Mouse (Mus musculus): ENCODE measurements around the gene Morn4.
A peak's percentile ranks its signal among the peaks of the same experiment; 100 is the strongest.
"Not testable (repeated sequence)": the region's sequence is repeated elsewhere in the genome, so short reads cannot be mapped to it uniquely, and the experiment has no call there.

The Morn4 gene

DNA sequence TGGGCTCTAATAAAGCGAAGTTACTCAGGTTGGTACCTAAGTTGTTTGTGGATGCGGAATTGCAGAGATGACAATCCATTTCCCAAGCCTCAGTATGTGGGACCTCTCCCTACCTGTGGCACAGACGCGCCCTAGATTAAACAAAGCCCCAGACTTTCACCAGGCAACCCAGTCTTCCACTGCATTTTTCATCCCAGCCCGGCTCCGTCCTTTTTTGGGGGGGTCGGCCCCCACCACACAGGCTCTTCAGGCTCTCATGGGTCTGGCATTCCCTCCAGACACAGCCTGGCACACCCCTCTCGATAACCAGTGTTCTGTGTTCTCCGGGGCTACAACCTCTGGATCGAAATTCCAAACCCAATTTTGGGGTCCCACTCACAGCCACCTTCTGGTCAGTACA, 467 bp downstream of the Morn4 start:
- no peak for DNase-seq (ENCODE audit: low spot score)

- not testable (repeated sequence) for DNase-seq (ENCODE audit: low spot score)
These were observed 4.5 kb downstream of the Morn4 start for GRCm38 (mm10) chr19:42081613-42082012.

DNA sequence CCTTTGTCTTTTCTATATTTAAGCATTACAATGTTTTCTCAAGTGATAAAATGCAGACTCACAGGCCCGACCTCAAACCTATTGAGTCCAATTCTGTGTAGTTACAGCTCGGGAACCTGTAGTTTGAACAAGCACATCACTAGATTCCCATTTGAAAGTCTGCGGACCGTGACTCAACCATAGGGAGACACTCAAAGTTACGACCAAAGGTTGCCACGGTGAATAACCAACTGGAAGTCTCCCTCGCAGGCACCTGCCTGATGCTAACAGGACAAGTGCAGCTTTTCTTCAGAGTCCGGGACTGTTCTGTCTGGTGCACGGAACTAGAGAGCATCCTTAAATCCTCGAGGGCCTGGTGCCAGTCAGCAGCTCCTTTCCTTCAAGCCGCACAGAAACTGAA, 5.7 kb downstream of the Morn4 start:
- no peak for DNase-seq (ENCODE audit: low spot score)

- DNase-seq (ENCODE audit: low spot score): no peak
These were observed 6.2 kb downstream of the Morn4 start for GRCm38 (mm10) chr19:42079950-42080349.

DNA sequence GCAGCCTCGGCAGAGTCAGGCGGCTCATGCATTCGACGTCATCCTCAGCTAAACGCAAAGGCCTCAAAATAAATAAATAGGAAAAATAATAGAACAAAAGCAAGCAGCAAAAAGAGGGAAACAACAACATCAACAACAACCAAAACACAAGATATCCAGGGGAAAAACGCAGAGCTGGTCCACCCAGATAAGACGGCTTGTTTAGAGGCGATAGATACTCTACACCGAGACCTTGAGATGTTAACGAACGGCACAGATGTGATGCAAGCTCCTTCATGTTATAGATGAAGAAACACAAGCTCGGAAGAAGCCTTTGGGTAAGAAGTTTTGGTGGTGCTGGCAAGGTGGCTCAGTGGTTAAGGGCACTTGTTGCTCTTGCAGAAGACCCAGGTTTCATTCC, 7.2 kb downstream of the Morn4 start:
- no peak for DNase-seq (ENCODE audit: low spot score)

DNA sequence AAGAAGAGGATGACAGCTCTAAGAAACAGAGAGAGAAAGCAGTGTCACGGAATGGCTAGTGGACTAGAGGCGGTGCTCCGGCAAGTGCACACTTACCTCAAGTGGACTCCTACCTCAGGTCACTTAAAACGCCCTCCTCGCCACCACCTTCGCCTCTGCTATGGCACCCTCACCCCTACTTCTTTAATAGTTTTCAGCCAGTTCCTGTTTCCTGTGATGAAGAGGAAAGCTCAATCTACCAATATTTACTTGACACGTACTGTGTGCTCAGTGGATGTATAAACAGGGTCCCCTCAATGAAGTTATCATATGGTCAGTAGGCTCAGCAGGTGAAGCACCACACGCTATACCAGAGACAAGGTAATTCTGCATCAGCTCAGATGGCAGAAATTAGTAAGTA, 7.6 kb downstream of the Morn4 start:
- DNase-seq (ENCODE audit: low spot score): no peak

GRCm38 (mm10) chr19:42075992-42076391, 10.2 kb downstream of the Morn4 start:
- DNase-seq (ENCODE audit: low spot score): no peak

DNA sequence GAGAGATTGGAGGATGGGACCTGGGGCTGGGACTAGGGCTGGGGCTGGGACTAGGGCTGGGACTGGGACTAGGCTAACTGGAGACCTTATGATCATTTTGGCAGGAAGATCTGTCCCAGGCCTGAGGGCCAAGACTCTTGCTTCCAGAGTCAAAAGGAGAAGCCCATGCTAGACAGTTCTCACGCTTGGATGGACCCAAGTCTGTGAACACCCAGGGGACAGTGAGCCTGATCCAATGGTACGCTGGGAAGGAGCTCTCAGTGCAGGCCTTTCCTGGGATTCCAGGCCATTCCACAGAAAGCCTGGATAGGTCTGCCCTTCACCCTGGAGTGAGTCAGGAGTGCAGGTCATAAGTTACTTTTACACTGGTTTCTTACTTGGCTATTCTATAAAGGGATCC, 11.1 kb downstream of the Morn4 start:
- no peak for DNase-seq (ENCODE audit: low spot score)

DNA sequence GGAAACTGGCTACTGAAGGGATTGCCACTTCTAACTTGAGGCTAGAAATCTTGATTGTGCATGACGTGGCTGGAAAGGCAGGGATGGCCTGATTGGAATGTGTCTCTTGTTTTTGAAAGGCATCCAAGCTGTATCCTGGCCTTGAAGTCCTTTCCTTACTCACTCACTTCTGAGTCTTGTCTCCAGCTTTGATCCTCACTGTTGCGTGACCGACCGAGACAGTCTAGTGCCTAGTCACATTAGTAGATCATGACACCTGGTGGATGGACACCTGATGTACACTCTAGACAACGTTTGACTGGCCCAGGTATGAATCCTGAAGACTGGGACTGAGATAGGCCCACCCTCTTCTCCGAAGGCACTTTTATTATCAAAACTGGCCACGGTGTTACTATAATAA, 13.4 kb downstream of the Morn4 start:
- DNase-seq (ENCODE audit: low spot score): no peak

DNA sequence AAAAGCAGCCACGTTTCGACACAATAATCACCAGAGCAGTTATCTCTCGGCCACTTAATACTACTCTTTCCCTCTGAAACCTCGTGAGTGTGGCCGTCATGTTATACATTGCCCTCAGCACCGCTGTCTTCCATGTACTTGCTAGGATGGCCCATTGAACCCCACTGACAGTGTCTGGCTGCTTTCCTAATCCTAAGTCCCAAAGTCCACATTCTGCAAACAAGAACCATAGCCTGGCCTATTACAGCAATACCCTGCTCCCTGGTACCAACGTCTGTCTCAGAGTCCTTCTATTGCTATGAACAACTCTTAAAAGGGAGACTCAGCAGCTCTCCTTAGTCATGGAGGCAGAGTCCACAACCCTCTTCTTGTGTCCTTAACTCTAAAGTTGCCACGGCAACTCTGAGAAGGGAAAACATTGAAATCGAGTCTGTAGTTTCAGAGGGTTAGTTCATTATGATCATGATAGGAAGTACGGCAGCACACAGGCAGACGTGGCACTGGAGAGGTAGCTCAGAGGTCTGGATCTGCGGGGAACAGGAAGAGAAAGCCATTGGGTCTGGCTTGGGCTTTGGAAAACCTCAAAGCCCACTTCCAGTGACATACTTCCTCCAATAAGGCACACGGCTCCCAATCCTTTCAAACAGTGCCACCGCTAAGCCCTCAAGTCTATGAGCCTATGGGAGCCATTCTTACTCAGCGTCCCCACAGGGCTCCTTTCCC, 14.1 kb downstream of the Morn4 start:
- no peak for DNase-seq (ENCODE audit: low spot score)

DNA sequence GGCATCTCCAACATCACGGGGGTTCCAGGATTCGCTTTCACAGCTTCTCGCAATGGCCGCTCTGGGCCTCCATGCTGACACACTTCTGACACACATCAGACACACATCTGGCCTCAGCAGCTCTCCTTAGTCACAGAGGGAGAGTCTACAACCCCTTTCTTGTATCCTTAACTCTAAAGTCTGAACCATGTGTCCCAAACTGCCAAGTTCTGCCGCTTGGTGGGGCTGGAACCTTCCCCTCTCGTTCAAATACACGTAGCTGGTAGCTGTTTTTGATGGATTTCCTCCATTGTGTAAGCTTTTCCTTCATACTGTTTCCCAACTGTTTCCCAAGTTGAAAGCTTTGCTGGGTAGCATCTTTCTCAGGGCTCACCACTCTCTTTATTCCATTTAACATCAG, 14.9 kb downstream of the Morn4 start:
- DNase-seq (ENCODE audit: low spot score): no peak

GRCm38 (mm10) chr19:42069241-42069525, 17.0 kb downstream of the Morn4 start:
- DNase-seq (ENCODE audit: low spot score): peak; percentile 19

DNA sequence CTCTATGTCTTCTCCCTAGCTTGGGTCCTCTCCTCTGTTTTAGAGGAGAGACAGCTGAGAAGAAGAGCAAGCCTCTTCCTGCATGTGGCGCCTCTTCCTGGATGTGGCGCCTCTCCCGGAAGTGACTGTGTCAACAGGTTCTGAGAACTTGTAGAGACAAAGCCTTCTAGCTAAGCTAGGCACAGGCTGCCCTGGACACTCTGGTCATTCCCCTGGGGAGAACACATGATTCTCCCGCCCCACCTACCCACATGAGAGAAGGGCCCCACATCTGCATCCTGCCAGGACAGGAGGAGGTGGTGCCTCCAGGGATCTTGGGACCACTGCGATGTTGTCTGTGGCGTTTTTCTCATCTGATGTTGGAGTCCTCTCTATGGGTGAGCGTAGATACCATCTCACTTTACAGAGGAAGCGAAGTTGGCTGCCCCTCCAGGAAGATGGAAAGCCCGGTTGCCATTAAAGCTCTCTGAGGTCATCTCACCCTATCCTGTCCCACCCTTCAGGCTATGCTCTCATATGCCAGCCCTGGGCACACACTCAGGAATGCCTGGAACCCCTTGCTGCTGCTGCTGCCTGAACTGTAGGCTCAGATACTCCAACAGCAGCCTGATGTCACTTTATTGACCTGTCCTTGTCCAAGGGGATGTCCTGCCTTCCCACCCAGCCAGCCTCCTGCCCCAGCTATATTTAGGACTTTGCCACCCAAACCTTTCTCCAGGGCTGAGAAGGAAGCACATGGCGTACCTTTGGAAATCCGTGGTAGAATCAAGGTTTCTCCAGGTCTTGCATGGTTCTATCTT, 17.5 kb downstream of the Morn4 start:
- DNase-seq (ENCODE audit: low spot score): no peak

DNA sequence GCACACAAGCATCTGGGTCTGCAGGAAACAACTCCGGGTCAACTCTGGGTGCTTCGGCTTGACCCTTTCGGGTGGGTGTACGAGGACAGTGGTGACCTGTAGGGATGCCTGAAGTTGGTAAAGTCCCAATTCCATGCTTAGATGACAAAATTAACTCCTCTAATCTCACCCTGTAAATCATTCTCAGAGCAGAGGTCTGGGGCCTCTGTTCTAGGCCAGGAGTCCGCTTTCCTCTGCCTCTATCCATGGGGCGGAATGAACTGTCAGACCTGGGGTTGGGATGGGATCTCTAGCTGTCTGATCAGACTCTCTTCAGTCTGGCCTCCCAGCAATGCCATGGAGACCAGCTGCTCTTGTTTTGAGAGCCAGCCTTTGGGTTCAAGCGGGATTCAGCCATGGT, 24.7 kb downstream of the Morn4 start:
- no peak for DNase-seq (ENCODE audit: low spot score)

DNA sequence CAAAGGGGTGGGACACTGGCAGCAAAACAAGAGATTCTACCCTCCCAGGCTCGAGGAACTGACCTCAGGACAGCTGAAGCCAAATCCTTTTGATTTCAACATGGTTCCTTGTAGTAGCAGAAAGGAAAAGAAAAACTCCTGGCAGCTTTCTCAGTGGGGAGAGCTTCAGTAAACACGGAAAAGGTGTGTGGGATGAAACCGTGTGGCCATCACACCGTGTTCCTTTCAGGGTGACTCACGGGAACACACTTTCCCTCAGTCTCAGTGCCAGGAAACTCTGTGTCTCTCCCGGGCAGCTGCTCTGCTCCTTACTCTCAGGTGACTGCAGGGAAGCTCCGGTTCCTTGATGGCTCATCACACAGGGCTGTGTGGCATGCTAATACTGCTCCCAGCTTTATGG, 27.7 kb downstream of the Morn4 start:
- DNase-seq (ENCODE audit: low spot score): no peak

GRCm38 (mm10) chr19:42056719-42057409, 29.3 kb downstream of the Morn4 start:
- DNase-seq (ENCODE audit: low spot score): no peak

- DNase-seq (ENCODE audit: low spot score): peak; percentile 41
These were observed 30.3 kb downstream of the Morn4 start for GRCm38 (mm10) chr19:42055881-42056280.

DNA sequence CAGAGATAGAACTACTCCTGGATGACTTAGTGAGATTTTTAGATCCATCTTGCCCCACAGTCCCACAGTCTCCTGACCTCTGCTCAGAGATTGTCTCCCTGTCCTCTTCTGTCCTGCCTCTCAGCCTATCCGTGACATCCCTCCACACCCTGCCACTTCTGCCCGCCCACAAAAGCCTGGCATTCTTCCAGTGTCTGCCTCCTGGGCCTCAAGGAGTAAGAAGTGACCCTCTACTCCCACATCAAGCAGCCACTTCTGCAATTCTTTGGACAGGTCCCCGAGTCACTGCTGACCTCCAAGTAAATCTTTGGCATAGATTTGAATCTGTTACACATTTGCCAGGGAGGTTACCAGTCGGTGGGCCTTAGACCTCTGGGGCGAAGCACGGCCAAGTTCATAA, 31.9 kb downstream of the Morn4 start:
- DNase-seq (ENCODE audit: low spot score): peak; percentile 32

DNA sequence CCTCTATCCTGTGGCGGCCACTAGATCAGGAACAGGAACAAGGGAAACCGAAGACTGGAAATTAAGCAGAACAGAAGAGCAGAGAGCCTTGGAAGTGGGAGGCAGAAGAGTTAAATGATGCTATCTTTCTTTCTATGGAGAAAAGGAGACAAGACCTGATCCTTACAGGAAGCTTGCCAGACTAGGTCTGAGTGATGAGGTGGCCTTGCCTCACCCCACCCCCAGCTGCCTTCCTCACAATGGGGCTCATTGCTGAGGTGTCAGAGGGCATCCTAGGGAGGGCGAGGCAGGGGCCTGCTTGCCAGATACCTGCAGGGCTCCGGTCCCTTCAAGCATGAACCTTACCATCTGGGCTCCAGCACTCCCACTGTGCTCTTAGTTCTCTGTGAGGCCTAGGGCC, 34.2 kb downstream of the Morn4 start, which contains the start of gene 4933411K16Rik:
Gene 4933411K16Rik (plus strand): TSS at position 301 of the 400 bp plus-strand sequence.
- DNase-seq (ENCODE audit: low spot score): no peak

DNA sequence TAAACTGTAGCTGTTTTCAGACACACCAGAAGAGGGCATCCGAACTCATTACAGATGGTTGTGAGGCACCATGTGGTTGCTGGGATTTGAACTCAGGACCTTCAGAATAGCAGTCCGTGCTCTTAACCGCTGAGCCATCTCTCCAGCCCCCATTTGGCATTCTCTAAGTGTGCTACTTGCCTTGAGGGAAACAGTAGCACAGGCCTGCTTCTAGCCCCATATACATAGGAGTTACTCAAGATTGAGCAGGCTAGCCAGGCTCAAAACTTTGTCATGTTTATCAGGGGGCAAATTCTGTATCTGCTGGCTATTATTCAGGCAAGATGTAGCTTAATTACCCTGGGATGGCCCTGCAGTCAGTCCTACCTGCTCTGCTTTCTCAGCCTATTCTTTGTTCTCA, 34.8 kb downstream of the Morn4 start:
- no peak for DNase-seq (ENCODE audit: low spot score)

DNA sequence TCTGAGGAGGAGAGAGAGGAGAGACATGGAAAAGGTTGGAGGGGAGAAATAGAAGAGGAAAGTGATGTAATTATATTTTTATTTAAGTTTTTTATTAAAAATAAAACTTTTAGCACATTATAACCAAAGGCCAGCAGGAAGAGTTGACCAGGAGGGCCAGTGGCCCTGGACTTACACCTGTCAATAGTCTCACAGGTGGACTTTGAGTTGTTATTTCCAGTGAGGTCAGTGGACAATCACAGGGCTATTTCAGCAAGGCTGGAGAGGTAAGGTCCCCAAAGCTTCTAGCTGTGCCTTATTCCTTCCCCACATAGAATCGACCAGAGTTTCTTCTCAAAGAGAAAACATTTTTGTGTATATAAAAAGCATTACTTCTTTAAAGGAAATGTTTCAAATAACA, 35.9 kb downstream of the Morn4 start:
- DNase-seq (ENCODE audit: low spot score): no peak

GRCm38 (mm10) chr19:42045269-42046102, 40.7 kb downstream of the Morn4 start, which contains the start of gene Hoga1:
TSS of gene Hoga1 (plus strand) at chr19:42045610.
- DNase-seq (ENCODE audit: low spot score): peak; percentile 72
